Mouse (Mus musculus) lung, embryonic 14.5 days (tissue): ENCODE data around the gene Cldn9. TPM values are rescaled to one million over a fixed set of nuclear protein-coding genes. Genes with fewer than 3 reads are reported as not detected.
A peak's percentile ranks its signal among the peaks of the same experiment; 100 is the strongest.

Experiments
- ATAC-seq: fragments of 200-750 bp; cut with Nextera tagmentation; 2 replicates; pipeline ENCODE4 v1.8.0; 2017; ENCODE audit warnings: mild to moderate bottlenecking, moderate TSS enrichment, moderate library complexity; ENCODE audit not compliant: insufficient read depth
- DNase-seq: peaks from one replicate; pipeline ENCODE4 v3.0.0-alpha.2; 2015
- H3K27ac ChIP-seq: fragments of 300-500 bp; sonication (generic); 2 replicates; pipeline ENCODE4 v1.5.1; 2014; ENCODE audit warnings: low read depth, mild to moderate bottlenecking, moderate library complexity
- H3K27me3 ChIP-seq: fragments of 300-500 bp; sonication (generic); 2 replicates; pipeline ENCODE4 v1.6.1; 2014; ENCODE audit warnings: low read length, control low read depth; ENCODE audit not compliant: insufficient read depth
- H3K36me3 ChIP-seq: fragments of 300-500 bp; sonication (generic); 2 replicates; pipeline ENCODE4 v1.6.1; 2014; ENCODE audit warnings: control low read depth; ENCODE audit not compliant: insufficient read depth
- H3K4me1 ChIP-seq: fragments of 300-500 bp; sonication (generic); 2 replicates; pipeline ENCODE4 v1.6.1; 2014; ENCODE audit warnings: antibody characterized with exemption, control low read depth; ENCODE audit not compliant: insufficient read depth
- H3K4me2 ChIP-seq: fragments of 300-500 bp; sonication (generic); 2 replicates; pipeline ENCODE4 v1.6.1; 2014; ENCODE audit warnings: mild to moderate bottlenecking
- H3K4me3 ChIP-seq: fragments of 300-500 bp; sonication (generic); 2 replicates; pipeline ENCODE4 v1.5.1; 2014; ENCODE audit warnings: low read depth, low read length
- H3K9ac ChIP-seq: fragments of 300-500 bp; sonication (generic); 2 replicates; pipeline ENCODE4 v1.6.1; 2014
- H3K9me3 ChIP-seq: fragments of 300-500 bp; sonication (generic); 2 replicates; pipeline ENCODE4 v1.6.1; 2016; ENCODE audit warnings: low read depth, low read length, control low read depth
- CTCF ChIP-seq: IDR thresholded peaks from 2 replicates; pipeline ENCODE4 v1.5.1; 2016; ENCODE audit warnings: antibody characterized with exemption, low read depth
- WGBS: fragments of 180-500 bp; shearing (Covaris S2); extraction: QIAGEN DNeasy Blood & Tissue Kit; methylation state at CpG from one replicate; pipeline ENCODE4 v1.1.7; 2014; 5-methylcytosine and 5-hydroxymethylcytosine counted together
- polyA plus RNA-seq: library from polyadenylated mRNA; unstranded; fragments of >200 nt; fragmentation: Nextera tagmentation; extraction: Ambion mirVana; gene quantifications from 2 replicates; pipeline ENCODE4 v1.2.1, GENCODE M21; 2014

Cldn9 gene
- polyA plus RNA-seq, 1 experiment from 2014 or later: 6.2 TPM

GRCm38 (mm10) chr17:23654001-23654400 is 29.8 kb downstream of the Cldn9 start:
- DNase-seq (no peak), ATAC-seq (no peak)
- TF ChIP-seq CTCF: no peak
- Histone ChIP-seq H3K4me1 (no peaks in the 10 kb centered on the region), H3K4me2 (no peak overlapping the region), H3K27ac (no peak overlapping the region), H3K36me3 (no peaks in the 10 kb centered on the region), H3K27me3 (no peaks in the 10 kb centered on the region), H3K9ac (no peak overlapping the region), H3K9me3 (no peaks in the 10 kb centered on the region), H3K4me3 (no peak overlapping the region)
- whole genome bisulfite sequencing: 54% methylated on average over 6 of the region's 6 CpGs

GRCm38 (mm10) chr17:23653324-23653723 is 30.5 kb downstream of the Cldn9 start:
- no peak overlapping the region for H3K27ac ChIP-seq
- no peak for ATAC-seq
- no peaks in the 10 kb centered on the region for H3K4me1 ChIP-seq
- TF ChIP-seq CTCF: no peak
- no peak overlapping the region for H3K4me3 ChIP-seq
- H3K36me3 ChIP-seq: no peaks in the 10 kb centered on the region
- no peaks in the 10 kb centered on the region for H3K27me3 ChIP-seq
- no peak overlapping the region for H3K4me2 ChIP-seq
- no peak for DNase-seq
- no peaks in the 10 kb centered on the region for H3K9me3 ChIP-seq
- WGBS: no CpG with 5 or more reads among the region's 2 CpGs
- H3K9ac ChIP-seq: no peak overlapping the region

DNA sequence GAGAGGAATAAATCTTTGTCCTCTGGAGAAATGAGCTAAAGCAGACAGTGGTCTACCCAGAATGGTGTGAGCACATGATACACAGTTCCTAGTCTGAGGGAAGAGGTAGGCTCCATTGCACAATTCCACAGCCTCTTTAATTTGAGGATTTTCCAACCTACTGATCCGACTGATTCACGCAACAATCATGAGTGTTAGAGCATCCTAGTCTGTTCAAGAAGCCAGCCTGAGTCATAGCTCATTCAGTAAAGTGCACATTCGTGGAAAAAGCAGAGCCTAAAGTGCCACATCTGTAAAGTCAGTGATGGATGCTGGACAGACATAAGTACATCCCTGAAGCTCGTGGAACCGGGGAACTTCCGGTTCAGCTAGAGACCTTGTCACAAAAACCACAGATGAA is 32.5 kb downstream of the Cldn9 start:
- 75% methylated on average over 6 of the region's 6 CpGs for WGBS
- no peak for TF ChIP-seq CTCF

DNA sequence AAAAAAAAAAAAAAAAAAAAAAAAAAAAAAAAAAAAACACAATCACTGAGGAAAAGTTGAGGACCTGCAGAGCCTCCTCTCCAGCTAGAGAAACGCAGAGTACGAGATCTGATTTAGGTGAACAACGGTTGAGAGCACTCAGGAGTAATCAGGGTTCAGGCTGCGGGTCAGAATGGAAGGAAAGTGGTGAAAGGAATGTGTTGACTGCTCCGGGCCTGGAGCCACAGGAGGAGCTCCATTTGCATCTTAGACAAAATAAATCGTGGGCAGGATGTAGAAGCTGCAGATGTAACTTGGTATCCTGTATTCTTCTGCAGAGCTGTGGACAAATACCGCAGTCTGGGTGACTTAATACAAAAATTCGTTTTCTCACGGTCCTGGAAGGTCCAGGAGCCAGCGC is 37.9 kb downstream of the Cldn9 start:
- no peaks in the 10 kb centered on the region for H3K9me3 ChIP-seq
- ATAC-seq (no peak), DNase-seq (peak; percentile 18)
- no peak overlapping the region for H3K4me2 ChIP-seq
- 32% methylated on average over 10 of the region's 10 CpGs for WGBS
- H3K36me3 ChIP-seq: no peaks in the 10 kb centered on the region
- H3K4me3 ChIP-seq: no peak overlapping the region
- H3K27me3 ChIP-seq: peaks cover 19% of the 10 kb centered on the region
- H3K9ac ChIP-seq: no peak overlapping the region
- TF ChIP-seq CTCF: no peak
- H3K4me1 ChIP-seq: no peaks in the 10 kb centered on the region
- H3K27ac ChIP-seq: no peak overlapping the region

More for the DNA sequence above, 32.5 kb downstream of the Cldn9 start:
- no peak overlapping the region for H3K4me2 ChIP-seq
- no peak for ATAC-seq
- no peak overlapping the region for H3K9ac ChIP-seq
- 0 out of 2 replicates have a peak, but pooled peaks cover 4% of the 10 kb centered on the region for H3K27me3 ChIP-seq
- no peaks in the 10 kb centered on the region for H3K36me3 ChIP-seq
- no peak overlapping the region for H3K27ac ChIP-seq
- H3K4me1 ChIP-seq: no peaks in the 10 kb centered on the region
- H3K9me3 ChIP-seq: no peaks in the 10 kb centered on the region
- H3K4me3 ChIP-seq: no peak overlapping the region
- no peak for DNase-seq

DNA sequence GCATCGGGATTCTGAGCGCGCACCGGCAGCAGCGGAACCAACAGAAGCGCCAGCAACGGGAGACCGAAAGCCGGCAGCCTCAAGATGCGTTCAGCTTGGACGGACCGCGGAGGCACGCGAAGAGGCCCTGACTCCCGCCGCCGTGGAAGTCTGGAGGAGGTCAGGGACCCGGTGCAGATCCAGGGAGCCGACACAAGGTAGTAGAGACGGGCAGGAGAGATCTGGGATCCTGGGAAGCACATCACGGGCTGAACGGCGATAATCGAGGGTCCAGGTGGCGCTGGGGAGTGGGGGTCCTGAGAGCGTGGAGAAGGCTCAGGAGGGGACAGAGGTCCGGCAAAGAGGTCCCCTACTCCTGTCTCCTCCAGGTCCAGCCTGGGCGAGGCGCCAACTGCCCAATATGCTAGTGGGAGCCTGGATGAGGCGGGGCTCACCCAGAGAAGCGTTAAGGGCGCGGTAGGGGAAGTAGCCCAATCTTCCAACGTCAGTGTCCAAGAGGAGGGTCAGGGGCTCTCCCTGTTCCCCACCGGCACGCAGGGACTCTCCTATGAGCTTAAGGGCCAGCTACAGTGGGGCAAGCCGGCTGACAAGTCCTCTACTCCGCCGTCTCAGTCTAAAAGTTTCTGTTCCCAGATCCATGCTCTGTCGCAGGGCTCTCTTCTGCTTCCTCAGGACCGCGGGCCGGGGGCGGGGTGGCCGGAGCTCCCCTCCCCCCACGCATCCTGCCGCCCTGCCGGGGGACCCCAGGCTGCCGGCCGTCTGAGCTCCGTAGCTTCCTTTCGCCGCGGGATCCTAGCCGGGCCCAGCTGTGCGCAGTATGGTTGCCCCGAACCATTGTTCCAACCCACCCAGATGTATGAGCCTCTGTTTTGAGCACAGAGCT is 39.0 kb downstream of the Cldn9 start, which contains the start of gene Mmp25:
Gene Mmp25, minus strand, starts transcription at position 665 of the 883 bp plus-strand sequence.
- Histone ChIP-seq H3K4me2 (peak within 1 kb of the TSS; percentile 87), H3K36me3 (no peaks in the 10 kb centered on the region), H3K9me3 (no peaks in the 10 kb centered on the region), H3K4me1 (no peaks in the 10 kb centered on the region), H3K27me3 (peaks cover 19% of the 10 kb centered on the region), H3K4me3 (peak within 1 kb of the TSS; percentile 48), H3K9ac (peak within 1 kb of the TSS; percentile 48), H3K27ac (no peak within 1 kb of the TSS)
- no peak for TF ChIP-seq CTCF
- peak; percentile 59 for ATAC-seq
- under 1% methylated on average over 55 of the region's 58 CpGs for WGBS
- DNase-seq: peak; percentile 48

Other genes starting within 250 kb of the Cldn9 start
- not detected in 2 replicates for gene Vmn2r117, start 204.3 kb downstream of the Cldn9 start, polyA plus RNA-seq
- gene Zfp213, start 119.8 kb downstream of the Cldn9 start, polyA plus RNA-seq: 21.8 and 24.7 TPM in 2 replicates
- 12.3 and 15.6 TPM in 2 replicates for gene Zfp13, start 84.5 kb downstream of the Cldn9 start, polyA plus RNA-seq
- 0.53 and 0.74 TPM in 2 replicates for gene Zscan10, start 83.2 kb downstream of the Cldn9 start, polyA plus RNA-seq
- 0.31 and 0.86 TPM in 2 replicates for gene Mmp25, start 38.7 kb downstream of the Cldn9 start, polyA plus RNA-seq
- 1.3 and 1.9 TPM in 2 replicates for gene Bicdl2, start 23.5 kb downstream of the Cldn9 start, polyA plus RNA-seq
- gene Hcfc1r1, start 10.4 kb downstream of the Cldn9 start, polyA plus RNA-seq: 63.8 and 71.1 TPM in 2 replicates
- 47.4 and 49.6 TPM in 2 replicates for gene Thoc6, start 10.1 kb downstream of the Cldn9 start, polyA plus RNA-seq
- 21.6 and 24.0 TPM in 2 replicates for gene Tnfrsf12a, start 6.6 kb downstream of the Cldn9 start, polyA plus RNA-seq
- 207 and 219 TPM in 2 replicates for gene Cldn6, start 4.8 kb downstream of the Cldn9 start, polyA plus RNA-seq
- gene 1520401A03Rik, start 38.8 kb upstream of the Cldn9 start, polyA plus RNA-seq: 0.17 TPM in 1 of 2 replicates, not detected in the other
- 68.4 and 79.0 TPM in 2 replicates for gene Pkmyt1, start 42.3 kb upstream of the Cldn9 start, polyA plus RNA-seq
- gene Paqr4, start 56.8 kb upstream of the Cldn9 start, polyA plus RNA-seq: 35.8 TPM in 2 replicates
- gene Kremen2, start 61.8 kb upstream of the Cldn9 start, polyA plus RNA-seq: not detected in 2 replicates
- 64.9 and 73.4 TPM in 2 replicates for gene Flywch1, start 87.6 kb upstream of the Cldn9 start, polyA plus RNA-seq
- gene Flywch2, start 102.1 kb upstream of the Cldn9 start, polyA plus RNA-seq: 28.4 and 29.3 TPM in 2 replicates
- 429 and 491 TPM in 2 replicates for gene Srrm2, start 106.5 kb upstream of the Cldn9 start, polyA plus RNA-seq
- 1,057 and 1,075 TPM in 2 replicates for gene Elob, start 145.1 kb upstream of the Cldn9 start, polyA plus RNA-seq
- not detected in 2 replicates for gene Prss33, start 152.0 kb upstream of the Cldn9 start, polyA plus RNA-seq
- gene Prss32, start 159.8 kb upstream of the Cldn9 start, polyA plus RNA-seq: not detected in 2 replicates
- 1.0 and 1.4 TPM in 2 replicates for gene Prss41, start 160.1 kb upstream of the Cldn9 start, polyA plus RNA-seq
- not detected in 2 replicates for gene Prss21, start 184.0 kb upstream of the Cldn9 start, polyA plus RNA-seq
- 1.0 TPM in 1 of 2 replicates, not detected in the other for gene Dcpp1, start 196.8 kb upstream of the Cldn9 start, polyA plus RNA-seq
- gene Dcpp2, start 196.9 kb upstream of the Cldn9 start, polyA plus RNA-seq: not detected in 2 replicates
- gene Dcpp3, start 233.4 kb upstream of the Cldn9 start, polyA plus RNA-seq: 2.2 TPM in 2 replicates